Mouse (Mus musculus): ENCODE results near the gene Rbm11.

DNA sequence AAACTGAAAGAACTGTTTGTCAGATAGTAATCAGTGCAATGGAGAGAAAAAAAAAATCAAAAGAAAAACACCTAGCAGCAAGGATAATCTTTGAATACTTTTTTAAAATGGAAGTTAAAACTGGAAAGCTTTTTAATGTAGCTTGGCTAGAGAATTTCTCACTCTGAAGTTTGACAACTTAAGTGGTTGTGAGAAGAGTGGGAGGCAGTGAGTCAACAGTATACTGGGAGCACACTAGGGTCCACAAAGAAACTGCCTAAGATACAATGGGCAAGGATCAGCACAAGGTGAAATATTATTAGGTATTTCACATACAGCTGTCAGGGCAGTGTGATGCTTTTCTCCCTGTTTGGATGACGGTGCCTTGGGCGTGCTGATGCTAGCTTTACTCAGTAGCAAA lies 29.7 kb upstream of the Rbm11 start:
- TF ChIP-seq POLR2A (IDR thresholded peaks at IDR 0.05; ENCODE audit: borderline replicate concordance, control insufficient read depth, low read depth, low read length) (no peak), CTCF (IDR thresholded peaks at IDR 0.05; ENCODE audit: control insufficient read depth, insufficient read depth, low read length) (no peak)
